Mouse (Mus musculus) erythroblast, embryonic 14.5 days (primary cell): ENCODE measurements around the gene Psmb9. TPM values are rescaled to one million over a fixed set of nuclear protein-coding genes. Genes with fewer than 3 reads are reported as not detected.

Experiments
- H3K27me3 ChIP-seq: 2 replicates; pipeline ENCODE4 v1.6.1; 2012; ENCODE audit warnings: inconsistent platforms; ENCODE audit not compliant: control insufficient read depth
- H3K36me3 ChIP-seq: 2 replicates; pipeline ENCODE4 v1.6.1; 2012; ENCODE audit warnings: mild to moderate bottlenecking, inconsistent platforms; ENCODE audit not compliant: control insufficient read depth
- H3K4me1 ChIP-seq: 2 replicates; pipeline ENCODE4 v1.6.1; 2012; ENCODE audit warnings: inconsistent platforms; ENCODE audit not compliant: control insufficient read depth
- H3K4me3 ChIP-seq: replicated peaks from 2 replicates; pipeline ENCODE3; 2012; ENCODE audit warnings: moderate library complexity, mild to moderate bottlenecking, inconsistent platforms
- H3K9me3 ChIP-seq: 2 replicates; pipeline ENCODE4 v1.6.1; 2012; ENCODE audit warnings: low read length, inconsistent platforms, mixed read lengths; ENCODE audit not compliant: control insufficient read depth
- GATA1 ChIP-seq: IDR thresholded peaks from 2 replicates; pipeline ENCODE4 v1.6.1; 2012; ENCODE audit warnings: low read length, inconsistent platforms, mixed read lengths
- TAL1 ChIP-seq: IDR thresholded peaks from 3 replicates; pipeline ENCODE4 v1.6.1; 2012; ENCODE audit warnings: low read length, inconsistent platforms, mixed read lengths
- polyA plus RNA-seq: library from polyadenylated mRNA; stranded (reverse); fragments of >175 nt; gene quantifications from 2 replicates; pipeline ENCODE4 v1.2.3, GENCODE M21; 2012

Psmb9 gene
- polyA plus RNA-seq, 1 experiment = 0.05 TPM

DNA sequence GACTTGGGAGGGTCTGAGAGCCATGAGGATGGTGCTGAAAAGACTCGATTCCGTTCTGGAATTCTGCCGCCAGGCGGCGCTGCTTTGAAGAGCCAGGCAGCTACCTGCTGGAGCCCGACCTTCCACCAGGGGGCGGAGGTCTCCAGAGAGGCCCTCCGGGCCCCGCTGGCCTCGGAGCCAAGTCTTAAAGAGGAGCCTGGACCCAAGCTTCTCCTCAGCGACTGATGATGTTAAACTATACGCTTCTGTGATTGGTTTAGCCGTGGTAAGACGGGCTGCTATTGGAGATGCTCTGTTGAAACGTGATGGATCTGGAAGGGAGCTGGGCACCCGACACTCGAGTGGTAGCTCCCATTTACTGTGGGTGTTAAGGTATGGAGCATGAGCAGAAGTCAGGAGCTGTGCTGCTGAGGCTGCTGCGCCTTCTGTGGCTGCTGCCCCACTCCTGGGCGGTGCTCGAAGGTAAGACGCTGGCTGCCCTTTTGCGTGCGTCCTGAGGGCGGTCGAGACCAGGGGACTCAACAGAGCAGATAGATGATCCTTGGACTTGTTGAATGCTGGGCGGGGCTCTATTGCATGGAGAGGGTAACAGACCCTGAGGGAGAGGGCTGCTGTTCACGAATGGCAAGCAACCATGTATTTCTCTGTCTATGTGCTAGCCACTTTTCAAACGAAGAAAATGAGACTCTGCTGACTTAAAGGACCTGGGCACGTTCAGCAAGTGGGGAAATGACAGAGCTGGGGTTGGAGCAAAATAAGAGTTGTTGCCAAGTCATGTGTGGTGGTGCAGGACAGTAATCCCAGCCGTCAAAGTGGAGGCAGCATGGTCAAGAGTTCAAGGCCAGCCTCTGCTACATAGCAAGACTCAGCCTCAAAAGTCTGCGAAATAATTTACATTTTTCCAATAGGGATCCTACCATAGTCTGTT, 52.0 kb downstream of the Psmb9 start:
- H3K9me3 ChIP-seq = no peaks in the 10 kb centered on the region
- peak overlapping the region; percentile 42 for H3K4me3 ChIP-seq
- TF ChIP-seq TAL1 = no peak
- TF ChIP-seq GATA1 = no peak
- peaks cover 46% of the 10 kb centered on the region for H3K27me3 ChIP-seq
- H3K36me3 ChIP-seq = no peaks in the 10 kb centered on the region
- H3K4me1 ChIP-seq = peaks cover 21% of the 10 kb centered on the region

DNA sequence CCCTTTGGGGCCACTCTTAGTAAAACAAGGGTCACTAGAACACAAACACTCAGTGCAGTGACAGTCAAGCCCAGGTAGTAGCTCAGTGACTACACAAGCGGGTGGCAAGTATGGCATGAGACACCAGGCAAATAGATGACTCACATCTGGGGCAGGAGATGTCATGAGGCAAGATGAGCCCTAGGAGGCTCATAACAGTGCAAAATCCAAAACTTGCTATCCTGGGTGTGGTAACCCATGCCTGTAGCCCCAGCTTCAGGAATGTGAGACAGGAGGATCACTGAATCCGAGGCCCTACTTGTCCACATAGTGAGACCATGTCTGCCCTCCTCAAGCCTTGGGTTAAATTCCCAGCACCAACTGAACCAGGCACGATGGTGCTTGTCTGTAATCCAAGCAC, 53.1 kb downstream of the Psmb9 start:
- Histone ChIP-seq H3K9me3 (no peaks in the 10 kb centered on the region), H3K36me3 (no peaks in the 10 kb centered on the region), H3K27me3 (peaks cover 47% of the 10 kb centered on the region), H3K4me3 (no peak overlapping the region), H3K4me1 (peaks cover 10% of the 10 kb centered on the region)
- TF ChIP-seq TAL1 = no peak
- no peak for TF ChIP-seq GATA1

DNA sequence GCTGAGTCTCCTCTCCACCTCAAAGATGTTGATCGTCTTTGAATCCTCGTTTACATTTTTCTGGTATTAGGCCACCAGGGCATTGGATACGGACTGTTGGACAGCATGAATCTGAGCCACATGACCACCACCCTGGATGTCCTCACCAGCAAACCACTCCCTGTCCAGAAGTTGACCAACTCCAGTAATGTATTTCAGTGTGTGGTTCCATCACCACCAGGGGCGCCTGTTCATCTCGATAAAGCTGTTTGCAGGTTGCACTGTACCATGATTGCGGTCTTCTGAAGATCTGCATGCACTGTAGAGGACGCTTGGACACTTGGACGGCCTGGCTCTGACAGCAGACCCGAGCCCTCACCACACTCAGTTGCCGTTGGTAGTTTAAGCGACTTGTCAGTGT, 54.3 kb downstream of the Psmb9 start:
- H3K27me3 ChIP-seq = peaks cover 46% of the 10 kb centered on the region
- H3K9me3 ChIP-seq = no peaks in the 10 kb centered on the region
- no peak for TF ChIP-seq GATA1
- no peak for TF ChIP-seq TAL1
- H3K4me1 ChIP-seq = peaks cover 8% of the 10 kb centered on the region
- no peaks in the 10 kb centered on the region for H3K36me3 ChIP-seq
- no peak overlapping the region for H3K4me3 ChIP-seq

Other genes starting within 250 kb of the Psmb9 start
- gene Pfdn6, start 247.4 kb downstream of the Psmb9 start, polyA plus RNA-seq = 48.7 and 66.5 TPM in 2 replicates
- gene Wdr46, start 247.1 kb downstream of the Psmb9 start, polyA plus RNA-seq = 6.0 and 6.7 TPM in 2 replicates
- gene B3galt4, start 236.3 kb downstream of the Psmb9 start, polyA plus RNA-seq = 0.21 and 0.45 TPM in 2 replicates
- gene Vps52, start 232.0 kb downstream of the Psmb9 start, polyA plus RNA-seq = 10.1 and 11.6 TPM in 2 replicates
- 11.8 and 13.8 TPM in 2 replicates for gene Rps18, start 231.8 kb downstream of the Psmb9 start, polyA plus RNA-seq
- 0.91 and 0.94 TPM in 2 replicates for gene H2-K1, start 187.4 kb downstream of the Psmb9 start, polyA plus RNA-seq
- gene Ring1, start 163.1 kb downstream of the Psmb9 start, polyA plus RNA-seq = 1.8 and 2.5 TPM in 2 replicates
- gene H2-Ke6, start 159.7 kb downstream of the Psmb9 start, polyA plus RNA-seq = 1.4 TPM in 2 replicates
- 3.5 TPM in 2 replicates for gene Slc39a7, start 156.1 kb downstream of the Psmb9 start, polyA plus RNA-seq
- gene Rxrb, start 156.0 kb downstream of the Psmb9 start, polyA plus RNA-seq = 10.1 and 11.3 TPM in 2 replicates
- 0.45 and 0.56 TPM in 2 replicates for gene Col11a2, start 148.3 kb downstream of the Psmb9 start, polyA plus RNA-seq
- 0.04 and 0.14 TPM in 2 replicates for gene H2-Oa, start 95.4 kb downstream of the Psmb9 start, polyA plus RNA-seq
- 0.46 and 1.0 TPM in 2 replicates for gene H2-DMa, start 68.2 kb downstream of the Psmb9 start, polyA plus RNA-seq
- gene Brd2, start 65.1 kb downstream of the Psmb9 start, polyA plus RNA-seq = 28.3 and 30.4 TPM in 2 replicates
- gene H2-DMb2, start 44.5 kb downstream of the Psmb9 start, polyA plus RNA-seq = not detected in 2 replicates
- gene H2-DMb1, start 34.7 kb downstream of the Psmb9 start, polyA plus RNA-seq = not detected in 2 replicates
- gene Tap1, start 211 bp downstream of the Psmb9 start, polyA plus RNA-seq = 0.05 and 0.06 TPM in 2 replicates
- gene Psmb8, start 10.0 kb upstream of the Psmb9 start, polyA plus RNA-seq = 0.24 and 0.28 TPM in 2 replicates
- gene Tap2, start 15.8 kb upstream of the Psmb9 start, polyA plus RNA-seq = 0.83 and 1.0 TPM in 2 replicates
- not detected in 2 replicates for gene H2-Ob, start 51.1 kb upstream of the Psmb9 start, polyA plus RNA-seq
- 0.14 TPM in 1 of 2 replicates, not detected in the other for gene H2-Ab1, start 69.9 kb upstream of the Psmb9 start, polyA plus RNA-seq
- not detected in 2 replicates for gene H2-Aa, start 100.1 kb upstream of the Psmb9 start, polyA plus RNA-seq
- gene H2-Eb1, start 118.1 kb upstream of the Psmb9 start, polyA plus RNA-seq = 0.05 TPM in 1 of 2 replicates, not detected in the other
- not detected in 2 replicates for gene H2-Eb2, start 137.9 kb upstream of the Psmb9 start, polyA plus RNA-seq
- gene Btnl2, start 167.1 kb upstream of the Psmb9 start, polyA plus RNA-seq = not detected in 2 replicates
- gene Btnl1, start 189.4 kb upstream of the Psmb9 start, polyA plus RNA-seq = not detected in 2 replicates
- not detected in 2 replicates for gene BC051142, start 211.1 kb upstream of the Psmb9 start, polyA plus RNA-seq